Mouse (Mus musculus): ENCODE data around the gene Zfp429. TPM values are rescaled to one million over a fixed set of nuclear protein-coding genes. Genes with fewer than 3 reads are reported as not detected.
"Not testable (repeated sequence)": the region's sequence is repeated elsewhere in the genome, so short reads cannot be mapped to it uniquely, and the experiment has no call there.

Gene Zfp429
- 1 to 10 TPM; 2.4 TPM for total RNA-seq (2021)

- peak; percentile 53 to 63 for DNase-seq
Observed at GRCm38 (mm10) chr13:67399183-67399903, at the start of gene Zfp429. TSS of gene Zfp429 (minus strand) at chr13:67399819.

GRCm38 (mm10) chr13:67437095-67437494, 37.5 kb upstream of the Zfp429 start:
- not testable (repeated sequence) for DNase-seq

- DNase-seq: no peak
Observed at GRCm38 (mm10) chr13:67428116-67428515, 28.5 kb upstream of the Zfp429 start.

- DNase-seq: not testable (repeated sequence)
Observed at GRCm38 (mm10) chr13:67425699-67426098, 26.1 kb upstream of the Zfp429 start.

DNA sequence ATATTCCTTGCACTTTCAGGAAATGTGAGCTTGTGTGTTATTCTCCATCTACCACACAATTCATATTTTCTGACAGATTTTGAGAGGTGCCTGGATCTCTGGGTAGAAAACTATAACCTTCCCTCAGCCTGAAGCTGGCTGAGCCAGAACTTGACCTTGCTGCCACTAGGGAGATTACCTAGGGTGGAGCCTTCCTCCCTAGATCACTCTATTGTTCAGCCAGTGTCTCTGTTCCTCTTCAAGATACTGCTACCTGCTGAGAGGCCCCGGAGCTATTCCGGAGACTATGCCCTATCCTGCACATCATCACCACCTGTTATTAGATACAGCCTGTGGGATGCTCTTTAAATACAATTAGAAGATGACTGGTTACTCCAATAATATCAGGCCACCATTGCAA, 22.9 kb upstream of the Zfp429 start:
- not testable (repeated sequence) for DNase-seq

DNA sequence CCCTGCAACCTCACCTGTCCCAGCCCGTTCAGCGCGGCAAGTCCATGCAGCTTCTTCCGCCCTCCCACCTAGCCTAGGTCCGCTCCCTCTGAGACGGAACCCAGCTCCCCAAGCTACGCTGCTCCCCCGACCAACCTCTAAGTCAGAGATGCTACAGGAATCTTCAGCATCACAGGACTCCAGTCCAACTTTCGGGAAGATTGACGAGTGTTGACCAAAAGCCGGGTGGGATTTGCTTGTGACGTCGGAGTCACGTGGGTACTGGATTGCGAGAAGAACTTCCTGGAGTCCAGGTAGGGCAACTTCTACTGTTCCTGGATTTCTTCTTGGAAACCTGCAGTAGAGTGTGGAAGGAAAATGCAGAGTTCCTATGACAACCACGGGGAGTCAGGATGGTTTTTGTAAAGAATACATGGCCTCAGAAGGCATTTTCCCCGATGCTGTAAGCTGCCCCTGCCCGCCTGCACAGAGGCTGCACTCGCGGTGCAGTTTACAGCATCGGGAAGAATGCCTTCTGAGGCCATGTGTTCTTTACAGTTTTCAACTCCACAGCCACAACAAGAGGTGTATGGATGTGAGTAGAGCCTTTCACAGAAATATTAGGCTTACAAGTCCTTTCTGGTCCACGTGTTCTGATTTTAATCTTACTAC, 21.7 kb upstream of the Zfp429 start, which contains the start of gene Zfp459:
Gene Zfp459 (minus strand): TSS at position 212 of the 651 bp plus-strand sequence.
- peak; percentile 19 to 25 for DNase-seq

DNA sequence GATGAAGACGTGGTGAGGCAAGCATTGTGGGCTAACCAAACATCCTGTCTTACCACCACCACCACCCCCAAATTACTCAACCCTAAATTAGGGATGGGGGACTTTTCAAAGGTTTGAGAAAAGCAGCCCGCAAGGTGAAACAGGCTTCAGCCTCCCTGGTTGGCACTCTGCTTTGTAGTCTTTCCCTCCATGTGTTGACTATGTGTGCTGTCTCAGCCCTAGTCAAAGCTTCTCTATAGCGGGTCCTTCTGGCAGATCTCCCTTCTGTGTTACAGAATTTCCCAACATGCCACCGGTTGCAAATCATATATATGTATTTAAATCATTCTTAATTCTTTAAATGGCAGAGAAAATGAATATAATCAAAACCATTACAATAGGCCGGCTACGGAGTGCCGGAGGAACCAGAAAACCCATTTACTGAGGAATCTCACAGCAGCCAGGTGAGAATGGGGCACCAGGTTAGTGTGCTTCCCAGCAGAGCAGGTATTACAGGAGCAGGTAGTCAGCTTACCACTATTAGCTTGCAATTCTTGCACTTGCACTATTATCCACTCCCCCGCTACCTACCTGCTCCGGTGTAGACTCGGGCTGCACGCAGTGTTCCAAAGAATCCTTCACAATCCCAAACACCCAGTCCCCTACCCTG, 21.1 kb upstream of the Zfp429 start:
- DNase-seq: no peak

DNA sequence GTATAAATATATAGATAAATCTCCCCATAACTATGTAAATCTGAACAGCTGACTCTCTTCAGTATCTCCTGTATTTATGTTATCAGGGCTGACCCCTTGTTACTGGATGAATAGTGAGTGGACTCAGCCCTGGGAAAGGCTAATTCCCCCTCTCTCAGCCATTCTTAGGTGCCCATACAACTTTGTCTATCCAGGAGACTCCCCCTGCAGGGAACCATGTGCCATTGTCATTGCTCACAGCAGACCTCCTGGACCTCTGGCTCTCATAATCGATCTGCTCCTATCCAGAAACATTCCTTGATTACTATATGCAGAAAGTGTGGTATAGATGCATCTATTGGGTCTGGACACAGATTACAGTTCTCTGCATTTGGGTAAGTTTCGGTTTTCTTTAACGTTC, 17.2 kb upstream of the Zfp429 start:
- DNase-seq: no peak

- no peak for DNase-seq
Observed at GRCm38 (mm10) chr13:67415759-67416158, 16.1 kb upstream of the Zfp429 start.

DNA sequence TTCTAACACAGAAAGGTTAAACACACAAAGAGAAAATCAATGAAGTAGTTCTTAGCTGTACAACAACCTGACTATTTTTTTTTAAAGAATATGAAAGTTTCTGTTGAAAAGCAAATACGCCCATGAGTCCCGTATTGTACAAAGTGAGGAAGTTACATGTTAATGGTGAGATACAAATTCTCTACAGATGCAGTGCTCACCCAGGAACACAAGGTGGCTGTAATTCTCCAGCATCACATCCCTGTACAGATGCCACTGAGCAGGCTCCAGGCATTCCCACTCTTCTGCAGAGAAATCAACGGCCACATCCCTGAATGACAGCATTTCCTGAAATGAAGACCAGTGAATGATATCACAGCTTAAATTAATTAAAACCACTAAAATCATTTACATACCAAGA, 14.0 kb upstream of the Zfp429 start:
- not testable (repeated sequence) for DNase-seq

DNA sequence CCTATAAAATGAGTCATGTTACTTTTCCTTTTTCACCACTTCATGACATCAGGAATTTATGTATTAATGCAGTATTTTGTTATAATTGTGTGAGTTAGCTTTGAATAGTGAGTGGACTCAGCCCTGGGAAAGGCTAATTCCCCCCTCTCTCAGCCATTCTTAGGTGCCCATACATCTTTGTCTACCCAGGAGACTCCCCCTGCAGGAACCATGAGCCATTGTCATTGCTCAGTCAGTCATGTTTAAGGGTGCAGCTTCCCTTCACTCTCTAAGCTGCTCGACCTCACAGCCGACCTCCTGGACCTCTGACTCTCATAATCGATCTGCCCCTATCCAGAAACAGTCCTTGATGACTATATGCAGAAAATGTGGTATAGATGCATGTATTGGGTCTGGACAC, 23.4 kb downstream of the Zfp429 start:
- not testable (repeated sequence) for DNase-seq

GRCm38 (mm10) chr13:67375050-67375911, 24.3 kb downstream of the Zfp429 start, which contains the start of the genes Gm28041 and Zfp456:
TSS of gene Gm28041 (minus strand) at chr13:67375733.
TSS of gene Zfp456 (minus strand) at chr13:67375810.
- peak; percentile 36 to 44 for DNase-seq

DNA sequence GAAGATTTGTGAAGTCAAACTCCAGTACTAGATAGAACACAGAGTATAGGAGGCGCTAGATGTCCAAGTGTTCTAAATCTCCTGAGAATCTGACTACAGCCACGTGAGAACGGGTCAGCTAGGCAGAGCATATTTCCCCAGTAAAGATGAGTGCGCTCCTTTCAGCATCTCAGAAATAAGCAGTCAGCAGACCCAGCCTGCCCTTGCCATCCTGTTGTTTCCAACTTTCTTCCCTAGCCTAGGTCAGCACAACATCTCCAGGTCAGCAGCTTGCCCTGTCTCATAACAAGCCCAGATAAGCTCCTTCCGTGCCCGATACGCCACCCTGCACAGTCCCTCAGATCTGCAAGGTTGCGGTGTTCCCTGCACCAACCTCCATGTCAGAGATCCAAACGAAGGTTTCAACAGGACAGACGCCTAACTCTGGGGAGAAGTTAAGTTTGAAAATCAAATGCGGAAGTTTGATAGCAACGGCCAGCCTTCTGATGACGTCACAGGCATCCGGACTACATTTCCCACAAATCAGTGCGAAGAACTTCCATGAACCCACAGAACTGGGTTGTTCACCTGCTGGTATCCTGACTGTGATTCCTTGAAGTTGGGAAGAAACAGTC, 39.4 kb downstream of the Zfp429 start, which contains the start of the genes Gm28044 and Zfp953:
Gene Gm28044 (minus strand): TSS at position 406 of the 614 bp plus-strand sequence.
Gene Zfp953 (minus strand): TSS at position 475 of the 614 bp plus-strand sequence.
- peak; percentile 86 to 89 for DNase-seq

- DNase-seq: no peak
Observed at GRCm38 (mm10) chr13:67351854-67352253, 47.8 kb downstream of the Zfp429 start.

GRCm38 (mm10) chr13:67343422-67343821, 56.2 kb downstream of the Zfp429 start:
- DNase-seq: no peak

Other genes with a start within 250 kb of the Zfp429 start
- gene Rsl1, start 226.6 kb downstream of the Zfp429 start, total RNA-seq (2021): 1 to 10 TPM; 5.1 to 5.8 TPM
- gene Zfp455, start 205.3 kb downstream of the Zfp429 start, total RNA-seq (2021): 1 to 10 TPM; 3.0 to 3.5 TPM
- gene Zfp458, start 121.4 kb downstream of the Zfp429 start, total RNA-seq (2021): 10 to 100 TPM; 20.8 to 21.5 TPM
- 1 to 10 TPM; 4.6 to 5.8 TPM for gene Zfp457, start 93.3 kb downstream of the Zfp429 start, total RNA-seq (2021)
- gene Zfp595, start 67.2 kb downstream of the Zfp429 start, total RNA-seq (2021): 1 to 10 TPM; 3.0 to 3.3 TPM
- 1 to 10 TPM; 1.9 to 2.4 TPM for gene Gm28044, start 39.3 kb downstream of the Zfp429 start, total RNA-seq (2021)
- gene Zfp953, start 39.2 kb downstream of the Zfp429 start, total RNA-seq (2021): 1 to 10 TPM in 1 of 2 experiments, under 1 TPM in 1; 1.00 to 1.1 TPM
- gene Gm28041, start 24.1 kb downstream of the Zfp429 start, total RNA-seq (2021): under 1 TPM; 0.50 to 0.56 TPM
- gene Zfp456, start 24.0 kb downstream of the Zfp429 start, total RNA-seq (2021): under 1 TPM; 0.77 to 0.88 TPM
- 1 to 10 TPM; 2.5 to 2.9 TPM for gene Zfp459, start 21.6 kb upstream of the Zfp429 start, total RNA-seq (2021)
- 10 to 100 TPM; 14.3 to 15.7 TPM for gene Zfp874a, start 51.8 kb upstream of the Zfp429 start, total RNA-seq (2021)
- gene Zfp874b, start 84.4 kb upstream of the Zfp429 start, total RNA-seq (2021): 10 to 100 TPM; 18.4 to 20.2 TPM
- gene Zfp58, start 100.7 kb upstream of the Zfp429 start, total RNA-seq (2021): 1 to 10 TPM; 8.3 to 8.4 TPM
- 1 to 10 TPM in 1 of 2 experiments, not detected in 1; 1.2 TPM for gene Gm26965, start 126.3 kb upstream of the Zfp429 start, total RNA-seq (2021)
- gene Zfp87, start 126.4 kb upstream of the Zfp429 start, total RNA-seq (2021): 10 to 100 TPM; 23.8 to 24.5 TPM
- 10 to 100 TPM in 1 of 2 experiments, 1 to 10 TPM in 1; 9.9 to 10.8 TPM for gene Zfp748, start 154.0 kb upstream of the Zfp429 start, total RNA-seq (2021)
- gene Zfp729b, start 209.9 kb upstream of the Zfp429 start, total RNA-seq (2021): 10 to 100 TPM in 1 of 2 experiments, 1 to 10 TPM in 1; 8.2 to 10.3 TPM
- gene Gm49345, start 237.9 kb upstream of the Zfp429 start, total RNA-seq (2021): 1 to 10 TPM in 1 of 2 experiments, under 1 TPM in 1; 0.20 to 1.8 TPM
- gene Zfp729a, start 238.0 kb upstream of the Zfp429 start, total RNA-seq (2021): 1 to 10 TPM; 8.9 to 9.0 TPM